Mouse (Mus musculus): ENCODE measurements around the gene Acbd6.

Gene Acbd6

DNA sequence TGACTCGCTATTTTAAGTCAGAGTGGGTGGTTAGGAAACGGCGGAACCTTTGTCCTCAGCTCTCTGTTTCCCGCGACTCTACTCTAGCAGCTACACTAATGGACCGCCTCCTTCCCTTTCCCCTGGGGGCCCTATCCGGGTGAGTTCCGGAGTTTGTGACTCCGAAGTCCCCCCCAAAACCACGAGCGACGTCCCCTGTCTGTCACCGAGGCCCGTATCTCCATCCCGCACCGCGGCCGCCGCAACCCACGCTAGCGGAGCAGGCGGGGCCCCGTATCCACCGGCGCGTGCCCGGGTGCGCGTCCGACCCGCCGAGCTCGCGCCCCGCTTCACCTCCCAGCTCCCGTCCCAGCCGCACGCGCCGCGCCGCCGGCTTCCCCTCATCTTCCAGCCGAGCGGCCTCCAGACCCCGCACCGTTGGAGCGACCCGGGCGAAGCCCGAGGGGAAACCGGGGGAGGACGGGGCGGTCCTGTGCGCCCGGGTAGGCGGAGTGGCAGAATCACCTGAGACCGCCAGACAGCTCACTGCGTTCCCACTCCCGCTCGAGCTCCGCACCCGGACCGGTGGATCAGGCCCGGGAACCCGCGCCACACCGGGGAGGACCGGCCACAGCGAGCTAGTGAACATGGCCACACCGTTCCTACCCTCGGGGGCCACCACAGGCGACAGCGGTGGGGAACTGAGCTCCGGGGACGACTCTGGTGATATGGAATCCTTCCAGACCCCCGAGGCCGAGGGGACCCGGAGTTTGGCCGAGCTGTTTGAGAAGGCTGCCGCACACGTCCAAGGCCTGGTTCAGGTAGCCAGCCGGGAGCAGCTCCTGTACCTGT lies at the start of gene Acbd6:
Gene Acbd6 (plus strand): TSS at position 109 of the 831 bp plus-strand sequence.
- peak; percentile 81 to 84 for DNase-seq (ENCODE audit: low read depth in 2 of 2, low spot score in 2 of 2)

DNA sequence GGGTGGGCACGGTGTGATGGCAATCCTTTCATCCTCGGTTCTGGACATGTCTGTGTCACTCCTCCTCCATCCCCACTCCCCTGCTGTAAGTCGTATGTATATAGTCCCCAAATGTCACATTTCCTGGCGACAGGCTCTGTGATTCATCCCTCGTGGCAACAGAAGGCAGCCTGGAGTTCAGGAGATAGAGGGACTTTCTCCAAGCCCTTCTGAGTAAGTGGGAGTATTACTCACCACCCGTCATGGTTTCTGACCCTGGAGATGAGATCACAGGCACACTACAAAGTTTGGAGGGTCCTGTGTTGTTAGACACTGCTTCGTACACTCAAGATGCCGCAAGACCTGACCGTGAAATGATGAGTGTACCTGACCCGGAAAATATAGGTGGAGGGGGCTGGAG lies 47.7 kb upstream of the Acbd6 start:
- no peak for DNase-seq (ENCODE audit: low read depth in 2 of 2, low spot score in 2 of 2)

DNA sequence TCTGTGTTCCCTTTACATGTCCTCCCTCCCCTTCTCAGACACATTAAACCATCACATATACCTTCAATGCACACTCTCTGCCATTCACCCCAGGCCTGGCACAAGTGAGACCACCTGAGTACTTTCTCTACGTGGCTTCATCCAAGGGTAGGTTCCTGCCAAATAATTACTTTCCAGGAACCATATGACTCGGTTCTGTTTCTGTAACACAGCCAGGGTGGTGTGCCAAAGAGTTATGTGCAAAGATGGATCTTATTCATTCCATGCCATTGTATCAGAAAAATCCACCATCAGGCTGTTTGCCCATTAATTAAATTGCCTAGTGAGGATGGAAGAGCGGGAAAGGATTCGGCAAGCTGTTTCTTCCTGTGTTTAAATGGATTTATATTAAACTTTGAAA lies 42.1 kb upstream of the Acbd6 start:
- DNase-seq (ENCODE audit: low read depth in 2 of 2, low spot score in 2 of 2), result no peak

DNA sequence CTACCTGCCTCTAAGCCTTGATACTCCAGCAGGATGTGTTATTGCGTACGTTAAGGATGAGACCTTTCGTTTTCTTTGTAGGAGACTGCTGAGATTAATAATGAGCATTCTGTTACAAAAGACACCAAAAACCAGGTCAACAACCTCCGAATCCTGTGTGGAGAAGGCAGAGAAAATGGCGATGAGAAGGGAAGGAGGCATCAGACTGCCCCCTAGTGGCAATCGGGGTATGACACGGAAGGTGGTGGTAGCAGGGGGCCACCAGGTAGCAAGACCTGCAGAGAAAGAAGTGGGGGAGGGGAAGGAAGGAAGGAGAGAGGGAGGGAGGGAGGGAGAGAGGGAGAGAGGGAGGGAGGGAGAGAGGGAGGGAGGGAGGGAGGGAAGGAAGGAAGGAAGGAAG lies 41.3 kb upstream of the Acbd6 start:
- peak; percentile 57 to 68 for DNase-seq (ENCODE audit: low read depth in 2 of 2, low spot score in 2 of 2)

DNA sequence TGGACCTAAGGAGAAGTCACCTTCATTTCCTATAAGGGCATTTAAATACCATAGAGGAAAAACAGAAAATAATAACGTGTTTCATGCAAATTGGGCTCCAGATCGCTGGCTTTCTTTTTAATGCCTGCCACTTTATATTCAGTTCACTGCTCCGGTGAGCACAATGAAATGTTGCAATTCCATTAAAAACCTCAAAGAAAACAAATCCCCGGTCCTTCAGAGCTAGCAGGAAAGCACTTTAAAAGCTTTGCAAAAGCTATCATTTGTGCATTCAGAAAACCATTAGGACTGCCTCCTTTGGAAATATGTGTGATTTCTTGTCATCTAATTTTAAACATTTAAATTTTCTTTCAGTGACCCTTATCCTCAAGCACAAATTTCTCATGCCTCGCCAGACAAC lies 40.9 kb upstream of the Acbd6 start:
- DNase-seq (ENCODE audit: low read depth in 2 of 2, low spot score in 2 of 2), result no peak

DNA sequence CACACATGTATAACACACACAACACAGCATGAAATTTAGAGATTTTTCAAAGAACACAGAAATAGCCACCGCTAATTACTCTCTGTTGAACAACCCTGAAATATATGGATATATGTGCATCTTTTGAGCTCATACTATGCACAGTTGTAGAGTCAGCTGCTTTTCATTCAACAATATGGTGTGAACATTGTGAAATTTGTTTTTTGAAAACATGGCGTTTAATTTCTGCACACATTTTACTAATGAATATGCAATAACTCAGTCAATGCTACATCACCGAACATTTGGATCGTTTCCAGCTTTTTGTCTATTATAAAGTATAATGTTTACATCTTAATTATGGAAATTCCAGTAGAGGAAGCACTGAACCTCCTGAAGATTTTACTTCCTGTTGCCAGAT lies 37.6 kb upstream of the Acbd6 start:
- no peak for DNase-seq (ENCODE audit: low read depth in 2 of 2, low spot score in 2 of 2)

DNA sequence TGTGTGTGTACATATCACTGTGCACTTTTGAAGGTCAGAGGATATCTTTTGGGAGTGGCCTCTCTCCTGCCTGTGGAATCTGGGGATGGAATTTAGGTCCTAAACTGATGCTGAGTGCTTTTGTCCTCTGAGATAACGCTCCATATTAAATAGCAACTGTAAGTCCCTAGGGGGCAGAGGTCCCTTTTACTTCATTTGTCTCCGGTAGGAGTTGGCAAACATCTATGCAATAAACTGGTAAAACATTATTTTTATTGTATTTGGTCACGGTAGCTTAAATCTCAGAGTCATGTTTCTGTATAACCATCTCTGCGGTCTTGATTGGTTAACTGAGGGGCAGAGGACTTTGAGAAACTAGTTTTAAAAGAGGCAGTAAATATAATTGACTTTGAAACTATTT lies 35.4 kb upstream of the Acbd6 start:
- no peak for DNase-seq (ENCODE audit: low read depth in 2 of 2, low spot score in 2 of 2)

DNA sequence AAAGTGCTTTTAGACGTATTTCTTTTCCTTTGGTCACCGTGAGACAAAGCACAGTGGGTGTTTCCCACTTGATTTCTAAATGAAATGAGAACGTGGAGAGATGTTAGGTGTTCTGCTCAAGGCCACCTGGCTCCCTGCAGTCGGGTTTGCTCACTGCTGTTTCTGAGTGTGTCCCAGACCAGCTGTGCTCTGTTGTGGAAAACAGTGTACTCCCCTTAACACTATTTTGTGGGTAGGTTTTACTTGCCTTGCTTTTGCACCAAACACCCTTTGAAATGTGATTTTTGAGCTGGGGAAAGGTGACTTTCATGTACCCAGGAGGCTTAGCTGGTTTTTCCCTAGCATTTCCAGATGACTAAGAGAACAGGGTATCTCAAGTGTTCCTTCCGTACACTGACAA lies 31.7 kb upstream of the Acbd6 start:
- no peak for DNase-seq (ENCODE audit: low read depth in 2 of 2, low spot score in 2 of 2)

DNA sequence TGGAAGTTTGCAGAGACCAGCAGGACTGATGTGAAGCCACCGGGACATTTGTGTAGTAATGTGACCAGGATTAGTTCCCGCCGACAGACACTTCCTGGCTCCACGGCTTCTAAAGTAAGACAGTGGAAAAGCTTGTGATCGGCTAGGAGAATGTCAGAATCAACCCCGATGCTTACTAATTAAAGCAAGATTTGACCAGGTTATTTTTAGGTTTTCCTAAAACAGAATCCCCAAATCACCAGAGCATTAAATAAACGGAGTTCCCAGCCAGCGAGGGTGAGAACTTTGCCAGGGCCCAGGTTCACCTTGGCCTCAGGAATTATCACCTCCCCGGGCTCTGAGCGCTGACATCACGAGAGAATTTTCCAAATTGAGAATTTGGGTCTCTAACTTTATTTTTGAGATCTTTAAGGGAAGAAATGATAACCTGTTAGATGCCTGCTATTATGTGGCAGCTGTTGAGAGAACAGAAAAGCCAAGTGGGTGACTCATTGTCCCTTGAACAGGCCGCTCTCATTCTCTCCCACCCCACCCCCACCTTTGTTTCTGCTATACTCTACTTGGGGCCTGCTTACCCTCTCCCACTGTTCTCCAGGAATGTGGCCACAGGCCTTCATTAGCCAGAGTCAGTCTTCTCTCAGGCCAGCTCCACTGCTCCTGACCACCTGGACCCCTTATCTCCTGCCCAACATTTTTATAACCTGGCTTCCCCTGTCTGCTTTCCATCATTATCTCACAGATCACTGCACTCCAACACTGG lies 30.7 kb upstream of the Acbd6 start:
- no peak for DNase-seq (ENCODE audit: low read depth in 2 of 2, low spot score in 2 of 2)

DNA sequence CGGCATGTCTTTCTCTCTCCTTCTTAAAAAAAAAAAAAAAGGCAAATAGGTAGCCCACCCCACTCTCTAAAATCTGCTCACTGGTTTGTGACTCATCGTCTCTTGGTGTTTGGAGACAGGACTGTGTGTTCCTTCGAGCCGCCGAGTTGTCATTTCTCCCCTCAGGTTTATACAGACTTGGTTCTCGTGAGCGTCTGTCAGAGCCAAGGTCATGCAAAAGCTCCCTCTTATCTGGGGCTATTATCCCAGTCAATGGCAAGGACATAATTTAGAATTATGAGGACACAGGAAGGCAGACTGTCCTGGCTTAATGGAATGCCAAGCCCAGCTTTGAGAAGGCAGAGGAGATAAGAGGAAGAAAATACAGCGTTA lies 30.1 kb upstream of the Acbd6 start:
- no peak for DNase-seq (ENCODE audit: low read depth in 2 of 2, low spot score in 2 of 2)

DNA sequence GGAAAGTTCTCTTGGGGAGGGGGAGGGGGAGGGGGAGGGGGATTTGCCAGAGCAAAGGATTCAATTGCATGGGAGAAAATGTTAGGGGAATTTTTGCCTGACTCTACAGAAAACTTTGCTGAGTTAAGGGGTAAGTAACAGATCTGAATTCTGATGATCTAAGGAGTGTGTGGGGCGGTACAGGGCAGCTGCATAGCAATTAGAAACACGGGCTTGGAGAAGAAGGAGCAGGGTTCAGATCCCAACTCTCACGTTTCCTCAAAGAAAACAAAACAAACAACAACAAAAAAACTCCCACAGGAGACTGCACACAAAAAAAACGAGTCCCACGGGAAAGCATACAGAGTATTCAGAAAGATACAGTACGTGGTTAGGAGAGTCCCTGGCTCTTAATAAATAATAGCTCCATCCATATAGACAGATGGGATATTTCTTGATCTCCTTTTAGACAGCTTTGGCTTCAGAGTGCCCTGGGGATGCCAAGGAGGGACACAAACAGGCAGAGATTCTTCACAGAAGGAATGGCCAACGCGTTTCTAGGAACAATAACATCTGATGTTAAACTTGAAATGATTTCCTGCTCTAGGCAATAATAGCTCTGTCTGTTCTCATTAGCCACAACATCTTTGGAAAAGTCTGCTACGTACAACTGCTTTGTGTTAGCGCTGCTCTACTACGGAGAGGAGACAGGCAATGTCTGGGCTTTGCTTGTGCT lies 29.4 kb upstream of the Acbd6 start:
- no peak for DNase-seq (ENCODE audit: low read depth in 2 of 2, low spot score in 2 of 2)

DNA sequence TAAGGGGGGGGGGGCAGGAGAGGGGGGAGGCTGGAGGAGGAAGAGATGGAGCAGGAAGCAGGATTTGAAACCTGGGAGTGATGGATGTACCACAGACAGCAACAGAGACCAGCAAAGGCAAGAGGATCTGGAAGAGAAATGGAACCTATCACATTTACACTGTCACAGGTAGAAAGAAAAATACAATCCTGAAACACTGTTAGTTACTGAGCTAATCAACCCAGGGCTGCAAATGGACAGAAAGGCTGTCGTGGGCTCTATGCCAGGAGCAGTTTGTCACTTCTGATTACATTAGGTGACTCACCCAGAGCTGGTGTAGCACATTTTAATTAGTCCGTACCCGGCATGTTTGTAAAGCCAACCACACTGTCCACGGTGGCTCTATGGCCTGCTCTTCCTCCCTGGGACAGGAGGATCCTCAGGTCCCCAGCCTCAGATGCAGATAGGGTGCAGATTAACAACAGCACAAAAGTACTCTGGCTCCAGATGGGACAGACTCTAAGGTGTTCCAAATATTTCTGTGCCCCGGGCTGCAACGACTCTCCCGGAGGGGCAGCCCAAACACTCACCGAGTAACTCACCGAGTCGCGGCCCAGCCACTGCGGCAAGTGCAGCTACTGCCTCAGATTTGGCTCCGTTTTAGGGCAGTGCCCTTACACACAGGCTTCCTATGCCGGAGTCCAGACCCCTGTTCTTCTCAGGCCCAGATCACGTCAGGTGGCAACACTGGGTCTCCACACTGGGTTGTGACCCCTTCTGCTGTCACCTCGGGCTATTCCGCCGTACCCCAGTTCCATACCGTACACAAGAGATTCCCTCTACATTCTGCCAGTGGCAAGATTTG lies 28.6 kb upstream of the Acbd6 start:
- no peak for DNase-seq (ENCODE audit: low read depth in 2 of 2, low spot score in 2 of 2)

DNA sequence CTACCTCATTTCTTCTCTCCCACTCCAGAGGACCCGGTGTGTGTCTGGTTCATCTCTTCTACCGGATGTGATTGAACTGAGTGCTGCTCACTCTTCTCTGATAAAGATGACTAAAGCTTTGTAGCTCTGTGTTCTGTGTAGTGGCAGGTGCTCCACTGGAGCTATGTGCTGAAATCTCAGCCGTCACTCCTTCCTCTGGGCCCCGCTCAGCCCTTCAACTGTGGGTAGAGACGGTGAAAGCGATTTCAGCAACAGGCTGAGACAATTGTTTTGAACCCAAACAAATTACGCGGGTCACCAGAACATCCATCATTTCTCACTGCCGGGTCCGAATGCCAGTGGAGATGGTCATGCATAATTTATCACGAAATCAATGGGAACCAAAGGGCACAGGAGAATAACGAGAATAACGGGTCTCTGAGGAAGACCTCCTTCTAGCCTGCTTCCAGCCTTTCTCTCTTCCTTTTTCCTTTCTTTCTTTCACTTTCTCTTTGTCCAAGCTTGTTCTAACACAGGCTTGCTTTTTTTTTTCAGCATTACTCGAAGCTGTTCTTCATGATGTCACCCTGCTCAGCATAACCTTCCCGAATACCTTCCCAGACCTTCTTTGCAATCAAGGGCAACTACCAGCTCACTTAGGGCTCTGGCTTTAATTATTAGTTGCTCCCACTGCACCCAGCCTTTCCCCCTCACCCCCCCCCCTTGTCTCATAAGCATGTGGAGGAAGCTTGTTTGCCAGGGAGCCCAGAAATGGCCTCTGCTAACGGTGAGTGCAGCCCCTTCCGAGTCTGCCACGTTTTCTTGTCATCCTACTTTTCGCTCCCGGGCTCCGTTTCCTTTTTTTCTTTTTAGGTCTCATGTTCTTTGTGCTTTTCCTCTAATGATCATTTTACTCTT lies 27.1 kb upstream of the Acbd6 start:
- peak in 1 of 2 experiments; percentile 9 for DNase-seq (ENCODE audit: low read depth in 2 of 2, low spot score in 2 of 2)

DNA sequence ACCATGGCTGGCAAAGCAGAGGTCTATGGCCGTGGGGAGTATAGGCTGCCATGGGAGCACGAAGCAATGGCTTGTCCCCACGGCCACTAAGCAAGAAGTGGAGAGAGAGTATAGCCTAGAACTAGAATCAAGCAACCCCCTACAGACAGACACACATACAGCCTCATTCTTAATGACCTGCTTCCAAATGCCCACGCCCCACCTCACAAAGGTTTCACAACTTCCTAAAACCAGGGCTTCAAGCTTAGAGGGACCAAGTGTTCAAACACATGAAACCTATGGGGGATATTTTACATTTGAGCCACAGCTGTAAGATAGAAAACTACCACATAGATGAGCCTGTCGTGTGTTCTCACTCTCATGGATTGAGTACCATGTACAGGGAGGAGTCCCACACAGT lies 25.5 kb upstream of the Acbd6 start:
- no peak for DNase-seq (ENCODE audit: low read depth in 2 of 2, low spot score in 2 of 2)

DNA sequence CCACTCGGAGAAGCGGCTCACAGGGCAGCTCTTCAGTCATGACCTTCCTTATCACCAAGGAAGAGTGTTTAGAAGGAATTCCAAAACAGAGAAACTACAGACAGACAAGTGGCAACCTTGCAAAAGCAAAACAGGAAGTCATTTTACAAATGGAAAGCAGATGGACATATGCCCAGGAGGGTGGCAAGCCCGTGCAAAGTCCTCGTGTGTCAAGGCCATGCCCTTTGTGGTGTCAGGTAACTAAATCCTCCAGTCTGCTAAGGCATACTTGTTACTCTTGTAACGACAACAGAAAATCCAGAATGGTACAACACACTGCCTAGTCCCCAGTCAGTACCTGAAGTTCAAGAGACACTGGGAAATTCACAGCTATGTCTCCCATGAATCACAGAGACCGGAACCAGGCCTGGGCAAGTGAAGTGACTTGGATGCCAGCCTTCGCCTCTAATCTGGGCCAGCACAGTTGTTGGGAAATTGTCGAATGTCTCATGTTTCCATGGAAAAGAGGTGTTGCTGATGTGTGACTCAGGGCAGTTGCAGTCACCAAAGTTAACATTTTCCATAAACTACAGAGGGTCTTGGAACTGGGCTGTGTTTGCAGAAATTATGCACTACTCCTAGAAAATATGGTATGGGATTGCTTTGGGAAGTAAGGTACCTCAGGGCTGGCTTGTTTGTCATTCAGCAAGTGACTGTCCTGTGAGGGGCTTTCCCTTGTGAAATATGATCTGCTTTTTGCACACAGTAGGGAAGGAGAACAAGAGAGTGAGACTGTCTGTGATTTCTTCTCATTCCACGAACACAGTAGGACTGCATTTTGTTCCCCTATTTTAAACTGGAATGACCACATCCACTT lies 24.9 kb upstream of the Acbd6 start:
- DNase-seq (ENCODE audit: low read depth in 2 of 2, low spot score in 2 of 2), result no peak

DNA sequence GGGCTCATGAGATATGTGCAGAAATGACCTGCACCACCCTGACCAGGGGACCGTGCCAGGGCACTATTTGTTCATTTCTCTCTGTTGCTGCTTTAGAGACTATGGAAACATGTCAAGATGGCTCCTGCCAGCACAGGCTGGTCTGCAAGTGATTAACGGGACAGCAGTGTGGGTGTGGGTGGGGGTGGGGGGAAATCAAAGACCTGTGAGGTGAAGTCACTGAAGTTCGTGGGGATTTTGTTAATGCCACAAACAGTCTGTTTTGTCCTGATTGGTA lies 24.3 kb upstream of the Acbd6 start:
- no peak for DNase-seq (ENCODE audit: low read depth in 2 of 2, low spot score in 2 of 2)

DNA sequence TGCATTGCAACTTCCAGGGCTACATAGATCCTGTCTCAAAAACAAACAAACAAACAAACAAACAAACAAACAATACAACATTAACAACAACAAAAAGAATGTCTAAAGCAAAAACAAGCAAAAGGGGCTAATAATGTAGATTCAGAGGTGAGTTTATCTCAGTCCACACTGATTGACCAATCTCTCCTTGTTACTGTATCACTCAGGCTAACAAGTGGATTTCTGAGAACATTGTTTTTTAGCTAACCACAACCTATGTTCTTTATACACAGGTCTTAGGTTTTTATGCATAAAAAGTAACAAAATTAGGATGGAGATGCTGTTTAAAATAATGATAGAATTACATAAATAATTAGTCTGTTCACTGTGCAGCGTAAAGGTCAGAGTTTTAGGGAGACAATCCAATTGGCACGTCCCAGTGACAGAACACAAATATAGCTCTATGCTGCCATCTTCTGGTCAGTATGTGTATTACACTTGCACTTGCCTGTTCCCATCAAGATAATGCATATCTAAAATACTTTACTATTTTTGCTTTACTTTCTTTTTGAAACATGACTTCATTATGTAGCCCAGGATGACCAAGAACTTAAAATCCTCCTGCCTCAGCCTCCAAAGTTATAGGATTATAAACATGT lies 20.8 kb upstream of the Acbd6 start:
- DNase-seq (ENCODE audit: low read depth in 2 of 2, low spot score in 2 of 2), result peak; percentile 46 to 58

DNA sequence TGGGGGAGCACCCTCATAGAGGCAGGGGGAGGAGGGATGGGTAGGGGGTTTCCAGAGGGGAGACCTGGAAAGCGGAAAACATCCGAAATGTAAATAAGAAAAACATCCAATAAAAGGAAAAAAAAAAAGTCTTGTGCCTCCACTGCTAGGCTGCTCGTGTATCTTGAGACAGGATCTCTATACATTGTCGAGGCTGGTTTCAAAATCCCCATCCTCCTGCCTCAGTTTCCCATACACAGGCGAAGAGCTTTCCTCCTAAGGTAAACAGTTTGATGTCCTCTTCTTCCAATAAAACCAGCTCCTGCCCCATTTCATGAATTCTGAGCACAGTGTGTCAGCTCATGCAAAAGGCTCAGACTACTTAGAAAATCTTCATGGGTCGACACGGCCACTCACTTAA lies 19.9 kb upstream of the Acbd6 start:
- no peak for DNase-seq (ENCODE audit: low read depth in 2 of 2, low spot score in 2 of 2)

DNA sequence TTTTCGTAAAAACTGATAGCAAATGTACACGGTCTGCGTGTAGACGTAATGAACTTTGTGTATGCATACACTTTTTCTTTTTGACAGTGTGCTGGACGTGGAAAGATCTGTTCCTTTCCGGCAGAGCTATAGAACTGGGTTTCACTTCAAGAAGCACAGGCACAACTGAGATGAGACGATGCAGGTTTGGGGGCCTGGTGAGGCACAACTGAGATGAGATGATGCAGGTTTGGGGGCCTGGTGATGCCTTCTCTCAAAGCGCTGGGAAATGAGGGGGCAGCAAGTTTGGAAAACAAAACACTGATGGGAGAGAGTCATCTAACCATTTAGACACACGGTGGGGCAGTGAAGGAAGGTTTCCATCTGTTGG lies 293 bp upstream of the Acbd6 start:
- DNase-seq (ENCODE audit: low read depth in 2 of 2, low spot score in 2 of 2), result no peak
